Mouse (Mus musculus) heart, postnatal 25 days (tissue): ENCODE measurements around the gene Gpcpd1. TPM values are rescaled to one million over a fixed set of nuclear protein-coding genes. Genes with fewer than 3 reads are reported as not detected.
A peak's percentile ranks its signal among the peaks of the same experiment; 100 is the strongest.

Source experiments
- DNase-seq: peaks from one replicate; pipeline ENCODE4 v3.0.0; 2022; ENCODE audit warnings: low spot score
- intact Hi-C: fragments of 180-260 bp; cut with DNase I; formaldehyde crosslinking; loops from one replicate; pipeline ENCODE4 v1.15.1; 2025
- total RNA-seq, 2 experiments: library from RNA; stranded (reverse); gene quantifications; 2 replicates each; pipeline ENCODE4 v1.2.3; 2021

The Gpcpd1 gene
- total RNA-seq, 2 experiments from 2014 or later: 183 to 239 TPM

GRCm38 (mm10) chr2:132589906-132590538 is 2.5 kb upstream of the Gpcpd1 start:
- DNase-seq: no peak
- intact Hi-C loops: no loop called here

- intact Hi-C loops: no loop called here
- DNase-seq: no peak
Observed at GRCm38 (mm10) chr2:132586006-132586405, 1.5 kb downstream of the Gpcpd1 start.

- no peak for DNase-seq
- intact Hi-C loops: no loop called here
Observed at GRCm38 (mm10) chr2:132584191-132584590, 3.3 kb downstream of the Gpcpd1 start.

- intact Hi-C loops: no loop called here
- no peak for DNase-seq
Observed at GRCm38 (mm10) chr2:132583126-132583525, 4.4 kb downstream of the Gpcpd1 start.

- intact Hi-C loops: no loop called here
- peak; percentile 37 for DNase-seq
Observed at GRCm38 (mm10) chr2:132582227-132582626, 5.3 kb downstream of the Gpcpd1 start.

- intact Hi-C loops: loop anchor here (2.0 kb wide), 1 partner anchor 111 kb away; no protein-coding TSS in a partner anchor
- DNase-seq: no peak
Observed at GRCm38 (mm10) chr2:132579689-132580088, 7.8 kb downstream of the Gpcpd1 start.

- intact Hi-C loops: loop anchor here (2.0 kb wide), 1 partner anchor 112 kb away; no protein-coding TSS in a partner anchor
- DNase-seq: no peak
Observed at GRCm38 (mm10) chr2:132578711-132579110, 8.8 kb downstream of the Gpcpd1 start.

- DNase-seq: peak; percentile 97
- intact Hi-C loops: loop anchor here (2.0 kb wide), 1 partner anchor 113 kb away; no protein-coding TSS in a partner anchor
Observed at GRCm38 (mm10) chr2:132578059-132578458, 9.5 kb downstream of the Gpcpd1 start.

- intact Hi-C loops: loop anchor here (2.0 kb wide), 1 partner anchor 61 kb away; no protein-coding TSS in a partner anchor
- DNase-seq: peak; percentile 26
Observed at GRCm38 (mm10) chr2:132577431-132577981, 10.0 kb downstream of the Gpcpd1 start.

- DNase-seq: no peak
- intact Hi-C loops: loop anchor here (2.0 kb wide), 1 partner anchor 62 kb away; no protein-coding TSS in a partner anchor
Observed at GRCm38 (mm10) chr2:132576522-132577135, 10.9 kb downstream of the Gpcpd1 start.

GRCm38 (mm10) chr2:132575759-132576439 is 11.6 kb downstream of the Gpcpd1 start:
- peak; percentile 27 for DNase-seq
- intact Hi-C loops: loop anchor here (2.0 kb wide), 1 partner anchor 63 kb away; no protein-coding TSS in a partner anchor

GRCm38 (mm10) chr2:132575256-132575655 is 12.3 kb downstream of the Gpcpd1 start:
- intact Hi-C loops: no loop called here
- DNase-seq: no peak

- no peak for DNase-seq
- intact Hi-C loops: no loop called here
Observed at GRCm38 (mm10) chr2:132573280-132573679, 14.2 kb downstream of the Gpcpd1 start.

- intact Hi-C loops: no loop called here
- no peak for DNase-seq
Observed at GRCm38 (mm10) chr2:132572651-132573050, 14.9 kb downstream of the Gpcpd1 start.

GRCm38 (mm10) chr2:132571301-132571700 is 16.2 kb downstream of the Gpcpd1 start:
- no peak for DNase-seq
- intact Hi-C loops: no loop called here

GRCm38 (mm10) chr2:132570869-132571268 is 16.7 kb downstream of the Gpcpd1 start:
- no peak for DNase-seq
- intact Hi-C loops: no loop called here

- no peak for DNase-seq
- intact Hi-C loops: loop anchor here (5.0 kb wide), 1 partner anchor 42 kb away; no protein-coding TSS in a partner anchor
Observed at GRCm38 (mm10) chr2:132569686-132570085, 17.8 kb downstream of the Gpcpd1 start.

GRCm38 (mm10) chr2:132567414-132567813 is 20.1 kb downstream of the Gpcpd1 start:
- DNase-seq: no peak
- intact Hi-C loops: loop anchor here (5.0 kb wide), 1 partner anchor 40 kb away; no protein-coding TSS in a partner anchor

- intact Hi-C loops: no loop called here
- DNase-seq: no peak
Observed at GRCm38 (mm10) chr2:132561860-132562259, 25.7 kb downstream of the Gpcpd1 start.

- DNase-seq: no peak
- intact Hi-C loops: loop anchor here (5.0 kb wide), 1 partner anchor 39 kb away; no protein-coding TSS in a partner anchor
Observed at GRCm38 (mm10) chr2:132527864-132528263, 59.7 kb downstream of the Gpcpd1 start.
